Mouse (Mus musculus): ENCODE results near the gene Cnnm4. TPM values are rescaled to one million over a fixed set of nuclear protein-coding genes. Genes with fewer than 3 reads are reported as not detected.

The Cnnm4 gene
- total and polyA plus RNA-seq, 3 experiments: 3.0 to 4.6 (median 3.5) TPM

DNA sequence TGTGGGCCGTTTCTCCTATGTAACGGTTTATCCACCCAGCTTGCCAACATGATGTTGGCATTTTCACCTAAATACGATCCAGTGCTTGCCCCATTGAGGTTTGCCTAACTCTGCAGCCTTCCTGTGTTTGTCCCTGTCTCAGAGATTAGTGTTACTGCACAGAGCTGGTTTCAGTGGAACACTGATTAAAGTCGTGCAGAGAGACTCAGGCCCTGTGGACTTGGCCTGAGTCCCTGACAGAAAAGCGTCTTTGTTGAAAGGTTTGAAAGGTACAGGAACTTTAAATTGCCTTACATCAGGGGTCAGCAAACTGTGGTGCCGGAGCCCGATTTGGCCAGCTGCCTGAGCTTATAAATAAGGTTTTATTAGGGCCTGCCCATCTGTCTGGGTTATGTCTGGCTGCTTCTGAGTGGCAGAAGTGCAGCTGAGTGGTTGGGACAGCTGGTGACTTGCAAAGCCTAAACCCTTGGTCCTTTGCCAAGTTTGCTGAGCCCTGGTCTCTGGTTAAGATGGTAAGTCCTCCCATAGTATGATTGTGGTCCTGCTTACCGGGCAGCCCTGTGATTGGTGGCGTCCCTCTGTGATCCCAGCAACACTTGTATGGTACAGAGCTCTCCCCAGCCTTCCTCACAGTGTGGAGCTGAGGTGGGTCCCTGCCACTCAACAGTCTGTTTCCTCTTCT is 52.1 kb downstream of the Cnnm4 start:
- TF ChIP-seq ZKSCAN1 (IDR thresholded peaks at IDR 0.05; ENCODE audit: borderline replicate concordance, low read depth, low read length): no peak
- no peak for TF ChIP-seq HCFC1 (IDR thresholded peaks at IDR 0.05; ENCODE audit: low read depth, low read length)
- TF ChIP-seq ZMIZ1 (IDR thresholded peaks at IDR 0.05; ENCODE audit: low read depth, low read length): no peak
- no peak for TF ChIP-seq ZC3H11A (IDR thresholded peaks at IDR 0.05; ENCODE audit: low read depth, low read length)
- no peak for TF ChIP-seq TCF12 (IDR thresholded peaks at IDR 0.05; ENCODE audit: low read depth, low read length)
- TF ChIP-seq EP300 (IDR thresholded peaks at IDR 0.05; ENCODE audit: low read length): no peak
- no peak for TF ChIP-seq IRF4 (IDR thresholded peaks at IDR 0.05; ENCODE audit: low read depth, low read length)
- TF ChIP-seq GABPA (IDR thresholded peaks at IDR 0.05; ENCODE audit: insufficient replicate concordance, low read depth, low read length): no peak
- TF ChIP-seq MYC (IDR thresholded peaks at IDR 0.05; ENCODE audit: low read depth, low read length): no peak
- no peak for TF ChIP-seq ELF1 (IDR thresholded peaks at IDR 0.05; ENCODE audit: low read depth, low read length)
- TF ChIP-seq BHLHE40 (IDR thresholded peaks at IDR 0.05; ENCODE audit: low read depth, low read length): no peak
- TF ChIP-seq POLR2A (IDR thresholded peaks at IDR 0.05; ENCODE audit: low read depth, low read length): no peak
- no peak for TF ChIP-seq SIN3A (IDR thresholded peaks at IDR 0.05; ENCODE audit: low read length)
- TF ChIP-seq SMC3 (IDR thresholded peaks at IDR 0.05; ENCODE audit: low read depth, low read length): no peak
- TF ChIP-seq PAX5 (IDR thresholded peaks at IDR 0.05; ENCODE audit: low read length): no peak
- TF ChIP-seq USF1 (IDR thresholded peaks at IDR 0.05; ENCODE audit: low read depth, low read length): no peak
- TF ChIP-seq POLR2AphosphoS2 (IDR thresholded peaks at IDR 0.05; ENCODE audit: low read depth, low read length): no peak
- Histone ChIP-seq H3K36me3 (replicated peaks in 1 of 2; ENCODE audit: control insufficient read depth in 1 of 2, insufficient read depth in 1 of 2, low read length in 1 of 2) (peaks cover 60 to 85% of the 10 kb centered on the region in 2 experiments), H3K4me3 (replicated peaks in 1 of 3; ENCODE audit: low read depth in 2 of 3, low read length in 2 of 3, poor library complexity in 1 of 3) (no peak overlapping the region), H3K27me3 (replicated peaks) (no peaks in the 10 kb centered on the region), H3K4me2 (ENCODE audit: insufficient read depth, low read depth, poor library complexity, severe bottlenecking) (no peak overlapping the region), H3K27ac (ENCODE audit: insufficient read depth, low read depth) (no peak overlapping the region), H3K79me2 (replicated peaks; ENCODE audit: control insufficient read depth, extremely low read depth, insufficient read depth, poor library complexity, severe bottlenecking) (no peaks in the 10 kb centered on the region), H3K9me3 (replicated peaks; ENCODE audit: low read length) (no peaks in the 10 kb centered on the region), H3K9ac (ENCODE audit: insufficient read depth, low read depth) (no peak overlapping the region), H3K4me1 (ENCODE audit: control insufficient read depth in 1 of 2, insufficient read depth in 2 of 2) (no peaks in the 10 kb centered on the region)
- in situ Hi-C loops (cut with MboI; ENCODE audit: low pct_ligation_motif_present, low pct_unique_long_range_greater_than_20kb, low sequenced_read_pairs) (no loop called here), dilution Hi-C loops (cut with MboI; ENCODE audit: extremely low pct_ligation_motif_present, extremely low pct_unique_long_range_greater_than_20kb, low sequenced_read_pairs) (no loop called here)
- no peak for DNase-seq (ENCODE audit: extremely low read depth)

DNA sequence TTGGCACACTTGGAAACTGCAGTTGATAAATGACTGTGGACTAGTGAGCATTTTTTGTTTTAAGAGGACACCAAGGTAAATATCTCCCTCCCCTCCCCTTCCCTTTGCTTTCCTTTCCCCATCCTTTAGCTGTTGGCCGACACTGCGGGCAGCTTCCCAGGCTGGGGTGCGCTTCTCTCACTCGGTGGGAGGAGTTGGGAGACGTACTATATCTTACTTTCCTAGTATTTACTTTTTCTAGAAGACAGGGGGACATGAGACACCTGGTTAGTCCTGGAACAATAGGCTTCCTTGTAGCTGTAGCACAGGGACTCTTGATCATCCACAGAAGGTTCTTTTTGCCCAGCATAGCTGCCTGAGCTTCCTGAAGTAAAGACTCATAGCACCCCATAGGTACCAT is 52.6 kb downstream of the Cnnm4 start:
- H3K9me3 ChIP-seq (replicated peaks; ENCODE audit: low read length): no peaks in the 10 kb centered on the region
- no peak overlapping the region for H3K9ac ChIP-seq (ENCODE audit: insufficient read depth, low read depth)
- no peaks in the 10 kb centered on the region for H3K4me1 ChIP-seq (ENCODE audit: control insufficient read depth in 1 of 2, insufficient read depth in 2 of 2)
- no peak overlapping the region for H3K4me2 ChIP-seq (ENCODE audit: insufficient read depth, low read depth, poor library complexity, severe bottlenecking)
- no peak overlapping the region for H3K27ac ChIP-seq (ENCODE audit: insufficient read depth, low read depth)
- no peaks in the 10 kb centered on the region for H3K27me3 ChIP-seq (replicated peaks)
- TF ChIP-seq ZMIZ1 (IDR thresholded peaks at IDR 0.05; ENCODE audit: low read depth, low read length): no peak
- no peak for TF ChIP-seq CTCF (conservative IDR thresholded peaks at IDR 0.05 in 1 of 2, IDR thresholded peaks at IDR 0.05 in 1 of 2; ENCODE audit: low read depth in 2 of 2, low read length in 2 of 2)
- TF ChIP-seq POLR2AphosphoS2 (IDR thresholded peaks at IDR 0.05; ENCODE audit: low read depth, low read length): no peak
- TF ChIP-seq TCF12 (IDR thresholded peaks at IDR 0.05; ENCODE audit: low read depth, low read length): no peak
- no peak for TF ChIP-seq ZC3H11A (IDR thresholded peaks at IDR 0.05; ENCODE audit: low read depth, low read length)
- no peak for TF ChIP-seq ZKSCAN1 (IDR thresholded peaks at IDR 0.05; ENCODE audit: borderline replicate concordance, low read depth, low read length)
- no peak for TF ChIP-seq EP300 (IDR thresholded peaks at IDR 0.05; ENCODE audit: low read length)
- no peak for TF ChIP-seq MYC (IDR thresholded peaks at IDR 0.05; ENCODE audit: low read depth, low read length)
- TF ChIP-seq RAD21 (IDR thresholded peaks at IDR 0.05; ENCODE audit: low read depth, low read length): no peak
- TF ChIP-seq MXI1 (IDR thresholded peaks at IDR 0.05; ENCODE audit: low read depth, low read length): no peak
- TF ChIP-seq KAT2A (IDR thresholded peaks at IDR 0.05; ENCODE audit: insufficient replicate concordance, low read length): no peak
- no peak for TF ChIP-seq NELFE (IDR thresholded peaks at IDR 0.05; ENCODE audit: low read depth, low read length)
- TF ChIP-seq NRF1 (IDR thresholded peaks at IDR 0.05; ENCODE audit: low read depth, low read length): no peak
- no peak for TF ChIP-seq ZNF384 (IDR thresholded peaks at IDR 0.05; ENCODE audit: low read depth, low read length)
- TF ChIP-seq CHD1 (IDR thresholded peaks at IDR 0.05; ENCODE audit: low read depth, low read length): no peak
- peaks cover 56 to 79% of the 10 kb centered on the region in 2 experiments for H3K36me3 ChIP-seq (replicated peaks in 1 of 2; ENCODE audit: control insufficient read depth in 1 of 2, insufficient read depth in 1 of 2, low read length in 1 of 2)
- H3K79me2 ChIP-seq (replicated peaks; ENCODE audit: control insufficient read depth, extremely low read depth, insufficient read depth, poor library complexity, severe bottlenecking): no peaks in the 10 kb centered on the region
- dilution Hi-C loops (cut with MboI; ENCODE audit: extremely low pct_ligation_motif_present, extremely low pct_unique_long_range_greater_than_20kb, low sequenced_read_pairs) (no loop called here), in situ Hi-C loops (cut with MboI; ENCODE audit: low pct_ligation_motif_present, low pct_unique_long_range_greater_than_20kb, low sequenced_read_pairs) (no loop called here)
- DNase-seq (ENCODE audit: extremely low read depth): no peak
- no peak overlapping the region for H3K4me3 ChIP-seq (replicated peaks in 1 of 3; ENCODE audit: low read depth in 2 of 3, low read length in 2 of 3, poor library complexity in 1 of 3)
